Mouse (Mus musculus) bone marrow macrophage, adult 2 months (primary cell): Measurements from ENCODE around the gene Scn5a. TPM values are rescaled to one million over a fixed set of nuclear protein-coding genes. Genes with fewer than 3 reads are reported as not detected.

Experiments used
- H3K27ac ChIP-seq: 2 replicates; pipeline ENCODE4 v1.5.1; 2012; ENCODE audit warnings: low read depth, low read length; ENCODE audit not compliant: insufficient read depth
- H3K4me1 ChIP-seq: 2 replicates; pipeline ENCODE4 v1.6.1; 2012; ENCODE audit warnings: low read length; ENCODE audit not compliant: control insufficient read depth, insufficient read depth
- H3K4me3 ChIP-seq: 2 replicates; pipeline ENCODE4 v1.5.1; 2012; ENCODE audit warnings: mild to moderate bottlenecking, low read length, moderate library complexity; ENCODE audit not compliant: insufficient read depth
- CTCF ChIP-seq: IDR thresholded peaks from 2 replicates; pipeline ENCODE4 v1.5.1; 2012; ENCODE audit warnings: low read depth, mild to moderate bottlenecking, low read length, moderate library complexity
- POLR2A ChIP-seq: IDR thresholded peaks from 2 replicates; pipeline ENCODE4 v1.6.1; 2012; ENCODE audit warnings: mild to moderate bottlenecking, low read depth, low read length, borderline replicate concordance
- polyA plus RNA-seq: library from polyadenylated mRNA; stranded (reverse); fragments of >200 nt; gene quantifications from 2 replicates; pipeline ENCODE4 v1.2.4, GENCODE M21; 2012; ENCODE audit not compliant: missing spikeins, insufficient read depth, insufficient read length

Scn5a gene
- polyA plus RNA-seq, 1 experiment = not detected

DNA sequence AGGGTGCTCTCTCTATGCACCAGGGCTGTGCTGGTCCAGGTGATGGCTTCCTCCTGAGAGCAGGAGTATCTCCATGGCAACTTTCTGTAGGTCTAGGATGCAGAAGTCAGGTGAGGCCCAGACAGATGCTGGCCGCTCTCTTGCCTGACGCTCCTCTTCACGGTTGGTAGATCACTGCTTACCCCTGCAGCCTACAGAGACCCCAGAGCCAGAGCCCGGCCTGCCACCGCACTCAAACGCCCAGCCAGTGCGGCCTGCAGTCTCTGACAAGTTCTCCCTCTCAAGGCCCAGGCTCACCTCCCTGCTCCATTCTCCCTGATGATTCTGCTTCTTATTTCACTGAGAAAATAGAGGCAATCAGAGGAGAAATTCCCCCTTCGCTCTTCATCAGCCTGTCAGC is 31.7 kb downstream of the Scn5a start:
- Histone ChIP-seq H3K4me1 (no peaks in the 10 kb centered on the region), H3K27ac (no peak overlapping the region), H3K4me3 (no peak overlapping the region)
- TF ChIP-seq POLR2A (no peak), CTCF (no peak)

DNA sequence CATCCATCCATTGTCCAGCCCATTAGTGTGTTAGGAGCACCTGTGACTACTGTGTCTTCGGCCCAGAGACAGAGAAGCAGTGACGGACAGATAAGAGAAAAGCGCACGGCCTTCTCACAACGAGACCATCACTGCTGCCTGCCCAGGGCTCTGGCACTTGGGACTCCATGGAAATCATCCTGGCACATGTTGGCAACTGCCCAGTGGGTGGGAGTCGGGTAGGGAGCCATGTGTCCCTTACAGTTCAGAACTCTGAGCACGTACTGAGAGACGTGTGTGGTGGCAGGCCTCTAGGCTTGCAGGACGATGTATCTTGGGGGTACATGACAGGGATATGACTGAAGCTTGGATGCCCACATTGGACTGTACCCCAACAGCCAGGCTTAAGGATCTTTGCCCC is 38.1 kb downstream of the Scn5a start:
- Histone ChIP-seq H3K27ac (no peak overlapping the region), H3K4me1 (no peaks in the 10 kb centered on the region), H3K4me3 (no peak overlapping the region)
- TF ChIP-seq POLR2A (no peak), CTCF (no peak)

DNA sequence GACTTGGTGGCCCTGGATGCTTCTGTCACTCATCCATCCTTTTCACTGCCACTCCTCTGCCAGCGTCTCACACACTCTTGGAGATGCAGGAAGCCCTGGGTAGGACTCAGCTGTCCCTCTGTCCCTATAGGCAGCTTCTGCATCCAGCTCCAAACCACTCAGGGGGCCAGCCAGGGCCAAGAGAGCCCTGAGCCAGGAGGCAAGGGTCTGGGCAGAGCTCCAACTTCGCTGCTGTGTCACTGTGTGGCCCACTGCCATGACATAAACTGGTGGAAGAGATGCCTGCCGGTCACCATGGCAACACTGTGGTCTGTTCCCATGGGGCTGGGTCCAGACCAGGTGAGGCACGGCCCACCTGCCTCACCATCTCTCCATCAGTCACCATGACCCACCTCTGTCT is 41.0 kb downstream of the Scn5a start:
- TF ChIP-seq POLR2A (no peak), CTCF (no peak)
- no peak overlapping the region for H3K4me3 ChIP-seq
- no peaks in the 10 kb centered on the region for H3K4me1 ChIP-seq
- H3K27ac ChIP-seq = no peak overlapping the region

DNA sequence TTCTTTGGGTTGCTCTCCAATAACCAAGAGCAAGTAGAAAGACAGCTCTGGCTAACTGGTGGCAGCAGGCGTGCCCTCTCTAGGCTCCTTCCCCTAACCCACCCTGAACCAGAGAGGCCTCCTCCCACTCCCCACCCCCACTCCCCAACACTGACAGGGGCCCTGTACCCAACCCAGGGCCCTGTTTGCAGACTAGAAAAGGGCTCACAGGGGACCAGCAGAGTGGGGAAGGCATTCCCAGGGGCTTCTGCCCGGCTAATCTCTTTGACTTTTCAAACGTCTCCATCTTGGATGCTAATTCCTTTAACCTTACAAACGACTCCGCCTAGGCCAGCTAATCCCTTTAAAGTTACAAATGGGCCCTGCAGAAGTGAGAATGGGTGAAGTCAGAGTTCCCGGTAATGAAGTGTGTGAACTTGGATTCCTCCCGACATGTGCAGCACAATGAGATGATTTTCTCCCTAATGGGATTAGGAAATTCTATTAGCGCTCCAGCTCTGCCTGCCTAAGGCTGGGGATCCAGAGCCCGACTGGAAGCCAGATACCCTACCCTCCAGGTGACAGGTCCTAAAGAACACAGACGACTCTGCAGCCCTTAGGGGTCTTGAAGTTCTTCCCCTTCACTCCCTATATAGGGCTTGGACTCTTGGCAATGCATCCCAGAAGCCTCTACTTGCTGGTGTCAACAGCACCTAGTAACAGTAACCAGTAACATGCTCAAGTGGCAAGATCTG is 47.0 kb downstream of the Scn5a start:
- no peak overlapping the region for H3K4me3 ChIP-seq
- no peak overlapping the region for H3K27ac ChIP-seq
- no peaks in the 10 kb centered on the region for H3K4me1 ChIP-seq
- TF ChIP-seq CTCF = no peak
- no peak for TF ChIP-seq POLR2A

GRCm38 (mm10) chr9:119524511-119524910 is 54.3 kb downstream of the Scn5a start:
- Histone ChIP-seq H3K4me3 (no peak overlapping the region), H3K4me1 (no peaks in the 10 kb centered on the region), H3K27ac (no peak overlapping the region)
- no peak for TF ChIP-seq POLR2A

- no peak for TF ChIP-seq CTCF
- no peak for TF ChIP-seq POLR2A
- Histone ChIP-seq H3K27ac (no peak overlapping the region), H3K4me1 (no peaks in the 10 kb centered on the region), H3K4me3 (no peak overlapping the region)
Observed at GRCm38 (mm10) chr9:119523301-119523700, 55.5 kb downstream of the Scn5a start.

DNA sequence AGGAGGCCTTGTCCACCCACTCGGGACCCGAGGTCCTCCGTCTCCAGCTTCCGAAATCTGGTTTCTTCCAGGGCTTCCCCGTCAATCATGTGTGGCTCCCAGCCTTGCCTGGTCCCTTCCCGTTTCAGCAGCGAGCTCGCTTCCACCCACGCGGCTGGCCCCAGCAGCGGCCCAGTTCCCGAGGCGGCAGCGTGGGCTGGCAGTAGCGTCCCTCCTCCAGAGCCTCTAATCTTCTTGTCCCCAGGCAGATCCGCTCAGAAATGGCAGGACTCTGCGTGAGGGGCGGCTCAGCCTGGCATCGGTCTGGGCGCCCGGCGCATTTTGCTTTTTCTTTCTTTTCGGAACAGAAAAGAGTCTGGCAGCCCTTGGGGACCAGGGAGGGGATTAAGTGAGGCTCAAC is 59.7 kb downstream of the Scn5a start:
- H3K4me3 ChIP-seq = no peak overlapping the region
- no peak overlapping the region for H3K27ac ChIP-seq
- no peak for TF ChIP-seq POLR2A
- no peak for TF ChIP-seq CTCF
- no peaks in the 10 kb centered on the region for H3K4me1 ChIP-seq

- Histone ChIP-seq H3K4me1 (no peaks in the 10 kb centered on the region), H3K27ac (no peak overlapping the region), H3K4me3 (no peak overlapping the region)
- no peak for TF ChIP-seq CTCF
Observed at GRCm38 (mm10) chr9:119518177-119518576, 60.6 kb downstream of the Scn5a start.

- H3K27ac ChIP-seq = no peak overlapping the region
- no peaks in the 10 kb centered on the region for H3K4me1 ChIP-seq
- no peak overlapping the region for H3K4me3 ChIP-seq
- no peak for TF ChIP-seq CTCF
- TF ChIP-seq POLR2A = no peak
Observed at GRCm38 (mm10) chr9:119517467-119517866, 61.3 kb downstream of the Scn5a start.

GRCm38 (mm10) chr9:119516815-119517214 is 62.0 kb downstream of the Scn5a start:
- Histone ChIP-seq H3K27ac (no peak overlapping the region), H3K4me3 (no peak overlapping the region), H3K4me1 (no peaks in the 10 kb centered on the region)
- TF ChIP-seq CTCF = no peak

- Histone ChIP-seq H3K4me3 (no peak overlapping the region), H3K27ac (no peak overlapping the region), H3K4me1 (no peaks in the 10 kb centered on the region)
- TF ChIP-seq CTCF (no peak), POLR2A (no peak)
Observed at GRCm38 (mm10) chr9:119515454-119515853, 63.4 kb downstream of the Scn5a start.
